Mouse (Mus musculus): ENCODE data around the gene Acot7. TPM values are rescaled to one million over a fixed set of nuclear protein-coding genes. Genes with fewer than 3 reads are reported as not detected.

The Acot7 gene
- total and polyA plus RNA-seq, 2 experiments = 9.3 to 18.4 TPM

- Histone ChIP-seq H3K36me3 (ENCODE audit: control insufficient read depth, insufficient read depth, low read length) (no peaks in the 10 kb centered on the region), H3K27ac (replicated peaks; ENCODE audit: insufficient read depth, low read depth, low read length) (no peak overlapping the region), H3K9ac (ENCODE audit: low read depth, low read length) (no peak overlapping the region), H3K4me3 (ENCODE audit: insufficient read depth, low read depth, low read length) (peak overlapping the region; percentile 18; the same call in 1 of the 2 replicates), H3K4me1 (ENCODE audit: control insufficient read depth, insufficient read depth, low read length) (0 out of 2 replicates have a peak, but pooled peaks cover 1% of the 10 kb centered on the region), H3K27me3 (ENCODE audit: control insufficient read depth, insufficient read depth, low read length) (peaks cover 13% of the 10 kb centered on the region), H3K79me2 (ENCODE audit: control insufficient read depth, insufficient read depth, low read length) (no peaks in the 10 kb centered on the region)
- TF ChIP-seq POLR2A (IDR thresholded peaks at IDR 0.05; ENCODE audit: extremely low read depth, insufficient read depth, low read length) = no peak
- peak; percentile 93 for TF ChIP-seq CTCF (IDR thresholded peaks at IDR 0.05; ENCODE audit: low read depth, low read length)
- 2% methylated on average over 23 of the region's 23 CpGs for WGBS
- DNase-seq (ENCODE audit: extremely low read depth, low read depth, low spot score) = peak; percentile 48
Observed at GRCm38 (mm10) chr4:152153771-152154177, 24.2 kb upstream of the Acot7 start.

- no peak for DNase-seq (ENCODE audit: extremely low read depth, low read depth, low spot score)
- Histone ChIP-seq H3K27ac (replicated peaks; ENCODE audit: insufficient read depth, low read depth, low read length) (no peak overlapping the region), H3K4me1 (ENCODE audit: control insufficient read depth, insufficient read depth, low read length) (0 out of 2 replicates have a peak, but pooled peaks cover 1% of the 10 kb centered on the region), H3K4me3 (ENCODE audit: insufficient read depth, low read depth, low read length) (no peak overlapping the region), H3K36me3 (ENCODE audit: control insufficient read depth, insufficient read depth, low read length) (no peaks in the 10 kb centered on the region), H3K79me2 (ENCODE audit: control insufficient read depth, insufficient read depth, low read length) (no peaks in the 10 kb centered on the region), H3K27me3 (ENCODE audit: control insufficient read depth, insufficient read depth, low read length) (peaks cover 19% of the 10 kb centered on the region), H3K9ac (ENCODE audit: low read depth, low read length) (no peak overlapping the region)
- TF ChIP-seq CTCF (IDR thresholded peaks at IDR 0.05; ENCODE audit: low read depth, low read length) = no peak
- TF ChIP-seq POLR2A (IDR thresholded peaks at IDR 0.05; ENCODE audit: extremely low read depth, insufficient read depth, low read length) = no peak
- WGBS = 79% methylated on average over 4 of the region's 4 CpGs
Observed at GRCm38 (mm10) chr4:152155019-152155418, 22.9 kb upstream of the Acot7 start.

- Histone ChIP-seq H3K36me3 (ENCODE audit: control insufficient read depth, insufficient read depth, low read length) (no peaks in the 10 kb centered on the region), H3K27ac (replicated peaks; ENCODE audit: insufficient read depth, low read depth, low read length) (no peak overlapping the region), H3K79me2 (ENCODE audit: control insufficient read depth, insufficient read depth, low read length) (no peaks in the 10 kb centered on the region), H3K4me3 (ENCODE audit: insufficient read depth, low read depth, low read length) (peak overlapping the region; percentile 34; the same call in 1 of the 2 replicates), H3K4me1 (ENCODE audit: control insufficient read depth, insufficient read depth, low read length) (0 out of 2 replicates have a peak, but pooled peaks cover 1% of the 10 kb centered on the region), H3K27me3 (ENCODE audit: control insufficient read depth, insufficient read depth, low read length) (peaks cover 13% of the 10 kb centered on the region), H3K9ac (ENCODE audit: low read depth, low read length) (no peak overlapping the region)
- TF ChIP-seq POLR2A (IDR thresholded peaks at IDR 0.05; ENCODE audit: extremely low read depth, insufficient read depth, low read length) (no peak), CTCF (IDR thresholded peaks at IDR 0.05; ENCODE audit: low read depth, low read length) (peak; percentile 69)
- DNase-seq (ENCODE audit: extremely low read depth, low read depth, low spot score) = no peak
- WGBS = 19% methylated on average over 21 of the region's 21 CpGs
Observed at GRCm38 (mm10) chr4:152157779-152158584, 20.0 kb upstream of the Acot7 start.

GRCm38 (mm10) chr4:152158585-152159284 lies 19.2 kb upstream of the Acot7 start, which contains the start of gene Hes2:
Gene Hes2 (plus strand): TSS chr4:152158867.
- TF ChIP-seq POLR2A (IDR thresholded peaks at IDR 0.05; ENCODE audit: extremely low read depth, insufficient read depth, low read length) (no peak), CTCF (IDR thresholded peaks at IDR 0.05; ENCODE audit: low read depth, low read length) (no peak)
- H3K27me3 ChIP-seq (ENCODE audit: control insufficient read depth, insufficient read depth, low read length) = peaks cover 13% of the 10 kb centered on the region
- 3% methylated on average over 35 of the region's 35 CpGs for WGBS
- H3K27ac ChIP-seq (replicated peaks; ENCODE audit: insufficient read depth, low read depth, low read length) = no peak within 1 kb of the TSS
- peak within 1 kb of the TSS; percentile 45 for H3K9ac ChIP-seq (ENCODE audit: low read depth, low read length)
- H3K36me3 ChIP-seq (ENCODE audit: control insufficient read depth, insufficient read depth, low read length) = no peaks in the 10 kb centered on the region
- H3K79me2 ChIP-seq (ENCODE audit: control insufficient read depth, insufficient read depth, low read length) = no peaks in the 10 kb centered on the region
- DNase-seq (ENCODE audit: extremely low read depth, low read depth, low spot score) = no peak
- H3K4me3 ChIP-seq (ENCODE audit: insufficient read depth, low read depth, low read length) = peak within 1 kb of the TSS; percentile 34; the same call in 1 of the 2 replicates
- H3K4me1 ChIP-seq (ENCODE audit: control insufficient read depth, insufficient read depth, low read length) = 0 out of 2 replicates have a peak, but pooled peaks cover 1% of the 10 kb centered on the region

- no peak for DNase-seq (ENCODE audit: extremely low read depth, low read depth, low spot score)
- peaks cover 13% of the 10 kb centered on the region for H3K27me3 ChIP-seq (ENCODE audit: control insufficient read depth, insufficient read depth, low read length)
- H3K9ac ChIP-seq (ENCODE audit: low read depth, low read length) = no peak overlapping the region
- H3K4me3 ChIP-seq (ENCODE audit: insufficient read depth, low read depth, low read length) = 0 out of 2 replicates have a peak overlapping the region, but pooled peaks have one; percentile 1
- WGBS = 4% methylated on average over 19 of the region's 19 CpGs
- no peak overlapping the region for H3K27ac ChIP-seq (replicated peaks; ENCODE audit: insufficient read depth, low read depth, low read length)
- H3K4me1 ChIP-seq (ENCODE audit: control insufficient read depth, insufficient read depth, low read length) = 0 out of 2 replicates have a peak, but pooled peaks cover 1% of the 10 kb centered on the region
- H3K36me3 ChIP-seq (ENCODE audit: control insufficient read depth, insufficient read depth, low read length) = no peaks in the 10 kb centered on the region
- no peaks in the 10 kb centered on the region for H3K79me2 ChIP-seq (ENCODE audit: control insufficient read depth, insufficient read depth, low read length)
- TF ChIP-seq CTCF (IDR thresholded peaks at IDR 0.05; ENCODE audit: low read depth, low read length) = no peak
Observed at GRCm38 (mm10) chr4:152159285-152159678, 18.7 kb upstream of the Acot7 start.
